Mouse (Mus musculus) MEL-GATA-1-ER (cell line): ENCODE results near the gene Glul.
A peak's percentile ranks its signal among the peaks of the same experiment; 100 is the strongest.
"Not testable (repeated sequence)": the region's sequence is repeated elsewhere in the genome, so short reads cannot be mapped to it uniquely, and the experiment has no call there.

ENCODE experiments used
- DNase-seq: peaks from one replicate; pipeline ENCODE4 v3.0.0-alpha.2; 2012; ENCODE audit warnings: low read depth; ENCODE audit errors: extremely low read depth

Gene Glul

GRCm38 (mm10) chr1:153899731-153900380 is at the start of gene Glul, which contains the start of gene Teddm2:
TSS of gene Glul (plus strand) at chr1:153899944.
TSS of gene Teddm2 (minus strand) at chr1:153900228.
- DNase-seq = peak; percentile 80

- not testable (repeated sequence) for DNase-seq
Observed at GRCm38 (mm10) chr1:153852696-153853095, 47.0 kb upstream of the Glul start.

- no peak for DNase-seq
Observed at GRCm38 (mm10) chr1:153855946-153856345, 43.8 kb upstream of the Glul start.

- no peak for DNase-seq
Observed at GRCm38 (mm10) chr1:153874045-153874444, 25.7 kb upstream of the Glul start, which contains the start of gene Teddm1b. TSS of gene Teddm1b (plus strand) at chr1:153874345.

GRCm38 (mm10) chr1:153880391-153880790 is 19.4 kb upstream of the Glul start:
- DNase-seq = not testable (repeated sequence)

- DNase-seq = no peak
Observed at GRCm38 (mm10) chr1:153886024-153886633, 13.6 kb upstream of the Glul start.

- DNase-seq = no peak
Observed at GRCm38 (mm10) chr1:153890121-153890520, 9.6 kb upstream of the Glul start.

GRCm38 (mm10) chr1:153891442-153891841 is 8.3 kb upstream of the Glul start, which contains the start of gene Teddm1a:
TSS of gene Teddm1a (plus strand) at chr1:153891742.
- DNase-seq = no peak

- DNase-seq = no peak
Observed at GRCm38 (mm10) chr1:153893746-153894145, 6.0 kb upstream of the Glul start.

GRCm38 (mm10) chr1:153894201-153894893 is 5.4 kb upstream of the Glul start:
- DNase-seq = no peak

- no peak for DNase-seq
Observed at GRCm38 (mm10) chr1:153894979-153895378, 4.8 kb upstream of the Glul start.

GRCm38 (mm10) chr1:153897196-153897595 is 2.5 kb upstream of the Glul start:
- no peak for DNase-seq

- no peak for DNase-seq
Observed at GRCm38 (mm10) chr1:153898989-153899730, 584 bp upstream of the Glul start.

- no peak for DNase-seq
Observed at GRCm38 (mm10) chr1:153900381-153900780, 637 bp downstream of the Glul start.

- DNase-seq = peak; percentile 46
Observed at GRCm38 (mm10) chr1:153900860-153901730, 1.4 kb downstream of the Glul start.

- DNase-seq = no peak
Observed at GRCm38 (mm10) chr1:153903006-153903405, 3.3 kb downstream of the Glul start.

GRCm38 (mm10) chr1:153904236-153904635 is 4.5 kb downstream of the Glul start:
- DNase-seq = no peak

GRCm38 (mm10) chr1:153905884-153906283 is 6.1 kb downstream of the Glul start:
- DNase-seq = no peak

- no peak for DNase-seq
Observed at GRCm38 (mm10) chr1:153908208-153908607, 8.5 kb downstream of the Glul start.

- no peak for DNase-seq
Observed at GRCm38 (mm10) chr1:153908741-153909140, 9.0 kb downstream of the Glul start.
